Mouse (Mus musculus): ENCODE measurements around the gene Nlrp10. TPM values are rescaled to one million over a fixed set of nuclear protein-coding genes. Genes with fewer than 3 reads are reported as not detected.

The Nlrp10 gene
- polyA plus RNA-seq, 1 experiment from 2014 or later = not detected

Other genes with a start within 250 kb of the Nlrp10 start
- not detected in 2 replicates for gene Olfr512, start 216.9 kb downstream of the Nlrp10 start, polyA plus RNA-seq (2016; fragmentation: Nextera tagmentation; extraction: Ambion mirVana)
- not detected in 2 replicates for gene Olfr513, start 179.2 kb downstream of the Nlrp10 start, polyA plus RNA-seq (2016; fragmentation: Nextera tagmentation; extraction: Ambion mirVana)
- not detected in 2 replicates for gene Olfr514, start 104.2 kb downstream of the Nlrp10 start, polyA plus RNA-seq (2016; fragmentation: Nextera tagmentation; extraction: Ambion mirVana)
- not detected in 2 replicates for gene Olfr516, start 79.6 kb downstream of the Nlrp10 start, polyA plus RNA-seq (2016; fragmentation: Nextera tagmentation; extraction: Ambion mirVana)
- not detected in 2 replicates for gene Olfr517, start 57.8 kb downstream of the Nlrp10 start, polyA plus RNA-seq (2016; fragmentation: Nextera tagmentation; extraction: Ambion mirVana)
- gene Olfr518, start 45.2 kb downstream of the Nlrp10 start, polyA plus RNA-seq (2016; fragmentation: Nextera tagmentation; extraction: Ambion mirVana) = not detected in 2 replicates
- gene Olfr519, start 35.8 kb downstream of the Nlrp10 start, polyA plus RNA-seq (2016; fragmentation: Nextera tagmentation; extraction: Ambion mirVana) = not detected in 2 replicates
- gene Eif3f, start 4.2 kb upstream of the Nlrp10 start, polyA plus RNA-seq (2016; fragmentation: Nextera tagmentation; extraction: Ambion mirVana) = 77.2 and 84.5 TPM in 2 replicates
- 5.7 and 11.0 TPM in 2 replicates for gene Tub, start 20.2 kb upstream of the Nlrp10 start, polyA plus RNA-seq (2016; fragmentation: Nextera tagmentation; extraction: Ambion mirVana)
- 17.3 and 17.6 TPM in 2 replicates for gene Ric3, start 153.2 kb upstream of the Nlrp10 start, polyA plus RNA-seq (2016; fragmentation: Nextera tagmentation; extraction: Ambion mirVana)
- gene Lmo1, start 245.0 kb upstream of the Nlrp10 start, polyA plus RNA-seq (2016; fragmentation: Nextera tagmentation; extraction: Ambion mirVana) = 26.1 and 37.6 TPM in 2 replicates